Mouse (Mus musculus) E14TG2a.4 (cell line): Measurements from ENCODE around the gene Mrpl38.

ENCODE experiments used
- CTCF ChIP-seq: conservative IDR thresholded peaks from 2 replicates; pipeline ENCODE4 v1.5.1; 2014; ENCODE audit warnings: low read length
- POU5F1 ChIP-seq: IDR thresholded peaks from 2 replicates; pipeline ENCODE4 v1.6.1; 2014; ENCODE audit warnings: low read length, borderline replicate concordance

GRCm38 (mm10) chr11:116111067-116111466, 27.6 kb downstream of the Mrpl38 start:
- TF ChIP-seq CTCF (peak; percentile 39), POU5F1 (no peak)
